Mouse (Mus musculus): ENCODE results near the gene Sc5d.

Gene Sc5d

DNA sequence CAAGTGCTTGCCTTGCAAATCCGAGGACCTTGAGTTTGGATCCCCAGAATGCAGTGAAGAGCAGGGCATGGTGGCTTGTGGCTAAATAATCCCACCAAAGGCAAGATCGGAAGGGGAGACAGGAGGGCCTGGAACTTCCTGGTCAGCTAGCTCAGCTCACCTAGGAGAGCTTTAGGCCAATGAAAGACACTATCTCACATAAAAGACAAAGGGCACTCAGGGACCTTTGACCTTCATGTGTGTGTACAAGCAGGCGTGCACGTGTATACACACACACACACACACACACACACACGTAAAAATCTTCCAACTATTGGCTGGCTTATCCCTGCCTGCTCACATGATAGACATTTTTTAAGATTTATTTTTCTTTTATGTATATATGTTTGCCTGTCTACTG lies 3.6 kb downstream of the Sc5d start:
- DNase-seq (ENCODE audit: low spot score), result no peak

DNA sequence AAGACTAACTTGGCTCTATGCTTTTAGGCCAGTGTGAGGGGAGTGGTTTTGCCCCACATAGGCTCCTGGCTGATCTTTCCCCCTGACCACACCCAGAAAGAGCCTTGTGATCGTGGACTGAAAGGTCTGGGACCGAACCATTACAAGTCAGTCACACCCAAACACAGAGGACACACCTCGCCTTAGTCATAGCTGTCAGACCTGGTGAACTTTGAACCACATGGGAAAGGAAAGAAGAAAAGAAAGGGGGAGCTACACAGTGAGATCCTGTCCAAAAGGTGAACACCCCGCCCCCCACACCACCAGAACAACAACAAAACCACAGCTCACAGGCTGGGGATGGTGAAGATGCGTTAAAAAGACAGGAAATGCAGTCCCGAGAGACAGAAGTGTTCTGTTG lies 14.9 kb downstream of the Sc5d start:
- no peak for DNase-seq (ENCODE audit: low spot score)

- no peak for DNase-seq (ENCODE audit: low spot score)
Observed at GRCm38 (mm10) chr9:42246688-42247087, 17.4 kb downstream of the Sc5d start.

DNA sequence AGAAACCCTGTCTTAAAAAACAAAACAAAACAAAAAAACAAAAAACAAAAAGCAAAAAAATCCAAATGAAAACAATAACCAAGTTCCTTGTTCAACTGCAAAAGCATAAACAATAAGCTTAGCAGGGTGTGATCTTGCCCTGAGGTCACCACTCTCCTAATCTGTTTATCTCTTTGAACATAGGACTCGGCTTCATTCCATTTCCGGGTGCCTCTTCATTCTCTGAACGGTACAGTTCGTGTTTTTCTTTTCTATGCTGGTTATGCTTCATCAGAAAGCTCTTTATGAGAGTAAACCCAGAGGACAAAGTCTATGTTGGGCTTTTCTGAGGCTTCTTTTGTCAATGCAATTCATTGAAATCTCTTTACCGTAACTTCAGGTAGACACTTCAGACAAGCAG lies 19.9 kb downstream of the Sc5d start:
- DNase-seq (ENCODE audit: low spot score), result no peak

DNA sequence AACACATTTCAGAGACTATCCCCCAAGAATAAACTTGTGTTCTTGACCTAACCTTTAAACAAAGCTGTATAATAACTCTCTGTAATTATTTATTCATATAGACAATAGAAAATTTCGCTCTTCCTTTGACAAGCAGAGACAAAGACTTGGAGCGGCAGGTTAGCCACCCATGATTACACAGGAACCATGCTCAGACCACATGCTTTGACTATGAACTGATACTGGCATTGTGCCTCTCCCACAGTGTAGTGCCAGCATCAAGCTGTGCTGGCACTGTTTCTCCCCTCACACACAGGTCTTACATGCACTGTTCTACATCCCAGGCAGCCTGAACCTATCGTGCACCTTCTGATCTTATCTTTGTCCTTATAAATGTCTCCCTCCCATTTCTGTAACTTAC lies 23.0 kb downstream of the Sc5d start:
- no peak for DNase-seq (ENCODE audit: low spot score)

- DNase-seq (ENCODE audit: low spot score), result peak; percentile 86
Observed at GRCm38 (mm10) chr9:42240583-42240992, 23.5 kb downstream of the Sc5d start.

DNA sequence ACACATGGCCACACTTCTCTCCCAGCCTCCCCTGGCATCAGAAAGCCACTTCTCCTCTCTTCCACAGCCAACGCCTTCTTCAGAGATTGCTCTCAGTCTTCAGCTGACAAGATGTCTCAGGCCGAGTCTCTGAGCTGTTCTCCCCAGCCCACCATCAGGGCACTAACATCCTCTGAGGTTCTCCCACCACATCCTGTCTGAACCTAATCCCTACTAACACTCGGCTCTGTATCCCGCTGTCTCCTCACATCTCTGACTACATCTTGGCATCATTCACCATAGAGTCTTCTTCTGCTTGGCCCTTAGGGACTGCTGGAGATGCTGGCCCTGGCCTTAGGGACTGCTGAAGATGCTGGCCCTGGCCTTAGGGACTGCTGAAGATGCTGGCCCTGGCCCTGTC lies 25.2 kb downstream of the Sc5d start:
- no peak for DNase-seq (ENCODE audit: low spot score)

DNA sequence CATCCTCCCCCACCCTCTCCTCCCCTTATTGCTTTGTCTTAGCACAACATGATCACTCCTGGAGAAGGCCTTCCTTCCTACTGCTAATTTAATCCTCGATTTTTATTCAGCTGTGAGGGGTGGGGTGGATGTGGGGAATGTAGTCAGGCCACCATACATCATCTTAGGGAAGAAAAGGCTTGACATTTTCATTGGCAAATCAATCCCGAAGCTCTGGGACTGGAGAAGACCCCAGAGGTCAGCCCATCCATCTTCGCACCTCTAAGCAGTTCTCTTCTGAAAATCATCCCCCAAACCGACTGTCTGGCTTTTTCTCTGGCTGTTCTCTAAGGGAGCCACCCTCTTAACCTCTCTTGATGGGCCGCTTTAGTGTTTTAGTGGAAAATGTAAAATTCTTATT lies 32.9 kb downstream of the Sc5d start:
- peak; percentile 37 for DNase-seq (ENCODE audit: low spot score)

DNA sequence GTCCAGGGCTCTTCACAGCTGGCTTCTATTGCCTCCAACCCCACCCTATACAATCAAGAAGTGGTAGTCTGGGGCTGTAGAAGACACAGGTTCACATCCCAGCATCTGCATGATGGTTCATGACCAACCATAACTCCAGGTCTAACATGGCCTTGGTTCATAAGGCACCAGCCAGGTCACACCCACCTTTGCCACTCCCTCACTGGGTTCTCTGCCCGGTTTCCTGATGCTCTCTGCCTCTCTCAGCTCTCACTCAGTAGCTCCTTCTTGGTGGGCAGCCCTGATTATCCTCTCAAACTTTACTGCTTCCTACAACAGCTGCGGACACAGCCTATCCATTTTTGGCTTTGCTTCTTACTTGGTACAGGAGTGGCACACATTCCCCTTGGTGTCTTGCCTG lies 33.7 kb downstream of the Sc5d start:
- DNase-seq (ENCODE audit: low spot score), result no peak

- DNase-seq (ENCODE audit: low spot score), result no peak
Observed at GRCm38 (mm10) chr9:42229465-42230110, 34.5 kb downstream of the Sc5d start.

- no peak for DNase-seq (ENCODE audit: low spot score)
Observed at GRCm38 (mm10) chr9:42227804-42228203, 36.3 kb downstream of the Sc5d start.

DNA sequence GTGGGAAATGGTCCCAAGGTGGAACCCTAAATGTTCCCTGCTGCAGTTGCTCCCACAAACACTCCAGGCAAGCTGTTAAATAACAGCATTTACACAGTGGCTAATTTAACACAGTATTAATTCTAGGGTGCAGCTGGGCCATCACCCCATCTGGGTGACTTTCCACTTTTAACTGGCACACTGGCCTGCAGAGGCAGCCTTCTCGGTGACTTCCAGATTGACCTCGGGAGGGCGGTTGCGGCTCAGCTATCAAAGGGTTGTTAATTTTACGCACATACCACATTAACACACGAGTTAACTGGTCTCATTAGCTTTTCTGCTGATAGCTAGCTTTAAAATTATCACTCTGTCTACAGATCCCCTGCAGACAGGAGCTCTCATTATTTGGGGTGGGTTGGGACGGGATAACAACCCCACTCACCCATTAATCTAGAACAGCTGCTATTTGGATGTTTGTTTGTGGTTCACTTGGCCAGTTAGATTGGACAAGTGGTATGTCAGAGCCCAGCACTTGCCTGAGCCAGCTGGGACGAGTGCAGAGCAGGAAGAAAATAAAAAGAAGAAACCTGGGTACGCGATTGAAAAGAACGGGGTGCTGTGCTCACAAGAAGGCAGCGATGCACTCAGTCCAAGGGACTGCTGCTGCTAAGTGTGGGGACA lies 44.9 kb downstream of the Sc5d start:
- DNase-seq (ENCODE audit: low spot score), result no peak

GRCm38 (mm10) chr9:42217685-42218084 lies 46.4 kb downstream of the Sc5d start:
- DNase-seq (ENCODE audit: low spot score), result no peak

GRCm38 (mm10) chr9:42214116-42214515 lies 49.9 kb downstream of the Sc5d start:
- no peak for DNase-seq (ENCODE audit: low spot score)

GRCm38 (mm10) chr9:42213142-42213541 lies 50.9 kb downstream of the Sc5d start:
- no peak for DNase-seq (ENCODE audit: low spot score)

- DNase-seq (ENCODE audit: low spot score), result no peak
Observed at GRCm38 (mm10) chr9:42209666-42210065, 54.4 kb downstream of the Sc5d start.

DNA sequence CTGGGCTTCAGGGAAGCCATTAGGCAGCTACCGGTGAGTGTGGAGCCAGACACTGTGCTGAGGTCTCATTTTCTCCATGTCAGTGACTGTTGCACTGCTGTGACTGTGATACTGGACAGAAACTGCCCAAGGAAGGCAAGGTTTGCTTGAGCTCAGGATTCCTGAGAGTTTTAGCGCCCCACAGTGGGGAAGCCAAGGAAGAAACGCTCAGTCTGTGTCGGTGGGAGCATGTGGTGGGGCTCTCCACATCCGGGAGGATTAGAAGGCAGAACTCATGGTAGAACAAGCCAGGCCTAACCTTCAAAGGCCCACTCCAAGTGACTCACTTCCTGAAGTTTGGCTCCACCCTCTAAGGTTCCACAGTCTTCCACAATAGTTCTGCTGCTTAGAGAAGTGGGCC lies 55.6 kb downstream of the Sc5d start:
- peak; percentile 65 for DNase-seq (ENCODE audit: low spot score)

- no peak for DNase-seq (ENCODE audit: low spot score)
Observed at GRCm38 (mm10) chr9:42206750-42207149, 57.3 kb downstream of the Sc5d start.

GRCm38 (mm10) chr9:42202271-42202670 lies 61.8 kb downstream of the Sc5d start:
- DNase-seq (ENCODE audit: low spot score), result no peak
